ENCODE assay signal across 9 mouse cellular contexts in genomic region chr2:128245544-128245943, GRCm38 (mm10).
DNase-seq lines count a peak whose midpoint lies in the region; ATAC-seq and TF ChIP-seq lines count a peak whose summit lies in the region.
"Had no signal": no experiment of that assay in that cellular context is flagged by ENCODE, and none has a peak within 500 bp of the region (broad histone marks: within the 10 kb centered on the region; RNA-seq: fewer than 3 reads in every experiment).

No protein-coding gene starts in this region.

- H3K9me3 ChIP-seq in intestine, postnatal 0 days (ENCODE audit: control insufficient read depth) = no peaks in the 10 kb centered on the region
- no peaks in the 10 kb centered on the region for H3K9me3 ChIP-seq in intestine, embryonic 15.5 days
- H3K9me3 ChIP-seq: limb, embryonic 15.5 days had no signal

- peaks cover 9% of the 10 kb centered on the region; the same call in 1 of the 2 replicates for H3K4me1 ChIP-seq in intestine, postnatal 0 days (replicated peaks; ENCODE audit: control insufficient read depth, insufficient read depth, low read length)
- peaks cover 5% of the 10 kb centered on the region; the same call in 1 of the 2 replicates for H3K4me1 ChIP-seq in intestine, embryonic 15.5 days (replicated peaks)
- H3K4me1 ChIP-seq in cerebellum, adult 2 months (ENCODE audit: control insufficient read depth, insufficient read depth, low read length) = peaks cover 2% of the 10 kb centered on the region

- no peak overlapping the region for H3K4me3 ChIP-seq in intestine, postnatal 0 days (ENCODE audit: low read depth, low read length)
- no peak overlapping the region for H3K4me3 ChIP-seq in intestine, embryonic 15.5 days (replicated peaks)
- H3K4me3 ChIP-seq in cerebellum, adult 2 months (replicated peaks; ENCODE audit: insufficient read depth, low read depth, low read length) = no peak overlapping the region
- no peak overlapping the region for H3K4me3 ChIP-seq in layer of hippocampus, adult 2 months
- H3K4me3 ChIP-seq: limb, embryonic 15.5 days had no signal

- no peak for TF ChIP-seq POLR2A in cerebellum, adult 2 months (IDR thresholded peaks at IDR 0.05; ENCODE audit: borderline replicate concordance, insufficient read depth, low read length)

- no peak overlapping the region for H3K9ac ChIP-seq in intestine, postnatal 0 days (ENCODE audit: low read depth, low read length)
- no peak overlapping the region for H3K9ac ChIP-seq in intestine, embryonic 15.5 days
- H3K9ac ChIP-seq: limb, embryonic 15.5 days had no signal

- ATAC-seq in intestine, postnatal 0 days = no peak
- ATAC-seq in intestine, embryonic 15.5 days = no peak

- H3K36me3 ChIP-seq in intestine, postnatal 0 days (ENCODE audit: control insufficient read depth, insufficient read depth) = no peaks in the 10 kb centered on the region
- H3K36me3 ChIP-seq in intestine, embryonic 15.5 days = no peaks in the 10 kb centered on the region
- H3K36me3 ChIP-seq: limb, embryonic 15.5 days had no signal

- 85% methylated on average over 10 of the region's 10 CpGs for WGBS in intestine, postnatal 0 days
- 77% methylated on average over 10 of the region's 10 CpGs for WGBS in intestine, embryonic 15.5 days
- WGBS in cerebellum, adult 2 months = 8% methylated on average over 10 of the region's 10 CpGs

- no peaks in the 10 kb centered on the region for H3K27me3 ChIP-seq in intestine, postnatal 0 days (replicated peaks; ENCODE audit: control insufficient read depth, insufficient read depth, low read length)
- no peaks in the 10 kb centered on the region for H3K27me3 ChIP-seq in intestine, embryonic 15.5 days (replicated peaks)
- H3K27me3 ChIP-seq in cerebellum, adult 2 months (ENCODE audit: control insufficient read depth, insufficient read depth, low read length) = no peaks in the 10 kb centered on the region
- H3K27me3 ChIP-seq: limb, embryonic 15.5 days had no signal

- H3K27ac ChIP-seq in intestine, postnatal 0 days (ENCODE audit: low read depth, low read length) = no peak overlapping the region
- no peak overlapping the region for H3K27ac ChIP-seq in intestine, embryonic 15.5 days
- no peak overlapping the region for H3K27ac ChIP-seq in cerebellum, adult 2 months (ENCODE audit: insufficient read depth, low read length)
- H3K27ac ChIP-seq in layer of hippocampus, adult 2 months = no peak overlapping the region
- H3K27ac ChIP-seq: limb, embryonic 15.5 days had no signal

- peak; percentile 37 for TF ChIP-seq CTCF in intestine, postnatal 0 days (IDR thresholded peaks at IDR 0.05; ENCODE audit: low read depth)
- peak; percentile 56; the same call in 1 of the 2 replicates for TF ChIP-seq CTCF in cerebellum, adult 2 months (IDR thresholded peaks at IDR 0.05; ENCODE audit: borderline replicate concordance, insufficient read depth, low read depth, low read length)
- peak; percentile 58 for TF ChIP-seq CTCF in layer of hippocampus, adult 2 months (conservative IDR thresholded peaks at IDR 0.05)

- H3K4me2 ChIP-seq in intestine, postnatal 0 days (replicated peaks; ENCODE audit: low read depth) = no peak overlapping the region
- no peak overlapping the region for H3K4me2 ChIP-seq in intestine, embryonic 15.5 days (replicated peaks)
- H3K4me2 ChIP-seq: limb, embryonic 15.5 days had no signal

- DNase-seq in cerebellum, adult 2 months = peak; percentile 88 to 93
- peak; percentile 72 for DNase-seq in gastrocnemius, postnatal 25 days
- peak; percentile 28 to 31 for DNase-seq in layer of hippocampus, adult 2 months (ENCODE audit: low spot score in 2 of 2)
- peak; percentile 16 to 73 for DNase-seq in lung, postnatal 4 days
- DNase-seq in spleen, adult 12 weeks (ENCODE audit: low spot score) = no peak
- DNase-seq in thymus, postnatal 10 days (ENCODE audit: low spot score in 2 of 2) = no peak

Comparison
In these comparisons a context has a peak if more than half of its experiments do, and no peak if none do; other contexts are left out.
1. DNase-seq: peak in cerebellum, adult 2 months (2 of 2), gastrocnemius, postnatal 25 days (single experiment), layer of hippocampus, adult 2 months (2 of 2) and lung, postnatal 4 days (2 of 2); none in spleen, adult 12 weeks (single experiment) and thymus, postnatal 10 days (0 of 2).
2. Peak in every context shown above with its lines, with median percentiles within 50 percentile points of each other: CTCF ChIP-seq.